Mouse (Mus musculus) CD8-positive naive resting alpha-beta T cell, adult 57 days (primary cell): ENCODE results near the gene Ankrd11. TPM values are rescaled to one million over a fixed set of nuclear protein-coding genes. Genes with fewer than 3 reads are reported as not detected.

Experiments used
- total RNA-seq: library from RNA; stranded (reverse); gene quantifications from one replicate; pipeline ENCODE4 v1.2.4, GENCODE M21; 2023

The Ankrd11 gene
- 327 TPM for total RNA-seq

GRCm38 (mm10) chr8:123042158-123042973 is at the start of gene Ankrd11:
Ankrd11 (minus strand) TSS chr8:123042277.

GRCm38 (mm10) chr8:123062721-123063120 is 20.6 kb upstream of the Ankrd11 start, which contains the start of gene Spg7:
Spg7 (plus strand) TSS chr8:123062942.

GRCm38 (mm10) chr8:122847829-122848561 is 194.1 kb downstream of the Ankrd11 start, which contains the start of gene Cdh15:
Cdh15 (plus strand) TSS chr8:122847966.

Other genes with a start within 250 kb of the Ankrd11 start
- not detected for gene Cdh15, start 194.3 kb downstream of the Ankrd11 start, total RNA-seq
- gene Spg7, start 20.7 kb upstream of the Ankrd11 start, total RNA-seq = 55.4 TPM
- 2,033 TPM for gene Rpl13, start 60.1 kb upstream of the Ankrd11 start, total RNA-seq
- gene Cpne7, start 75.1 kb upstream of the Ankrd11 start, total RNA-seq = 0.58 TPM
- not detected for gene Sult5a1, start 116.0 kb upstream of the Ankrd11 start, total RNA-seq
- not detected for gene Dpep1, start 144.0 kb upstream of the Ankrd11 start, total RNA-seq
- 62.4 TPM for gene Chmp1a, start 170.5 kb upstream of the Ankrd11 start, total RNA-seq
- 0.28 TPM for gene Spata33, start 170.6 kb upstream of the Ankrd11 start, total RNA-seq
- gene Cdk10, start 182.6 kb upstream of the Ankrd11 start, total RNA-seq = 59.2 TPM
- gene Spata2l, start 194.0 kb upstream of the Ankrd11 start, total RNA-seq = 8.7 TPM
- gene Zfp276, start 211.9 kb upstream of the Ankrd11 start, total RNA-seq = 29.9 TPM
- 38.6 TPM for gene Vps9d1, start 212.1 kb upstream of the Ankrd11 start, total RNA-seq